Mouse (Mus musculus): ENCODE measurements at regions not wholly inside any gene's neighbourhood (a gene's known extent, or its start where the extent isn't known, plus 50 kb on each side); places are given as distances from the start of the nearest gene placed in this dataset.

DNA sequence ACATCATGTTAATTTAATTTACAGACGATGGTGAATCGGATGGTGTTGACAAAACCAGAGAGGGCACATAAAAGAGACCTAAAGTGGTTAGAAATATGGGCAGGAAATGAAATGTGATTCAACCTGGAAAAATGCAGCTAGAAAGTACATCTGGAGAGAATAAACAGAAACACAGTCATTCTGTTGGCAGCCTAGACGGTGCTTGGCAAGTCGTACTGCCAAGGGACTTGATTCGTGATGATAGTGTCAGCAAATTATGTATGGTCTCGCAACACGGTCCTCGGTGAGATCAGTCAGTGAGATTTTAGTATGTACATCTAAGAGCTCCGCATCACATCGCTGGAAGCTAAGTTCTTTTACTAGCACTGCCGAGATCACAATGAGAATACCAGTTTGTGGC, 338.3 kb upstream of the Pmfbp1 start:
- peak; percentile 88 for DNase-seq (ENCODE audit: low spot score)

GRCm38 (mm10) chr8:109156016-109156415, 337.8 kb upstream of the Pmfbp1 start:
- DNase-seq (ENCODE audit: low spot score), result peak; percentile 30

- no peak for DNase-seq (ENCODE audit: low spot score)
These were observed 321.1 kb upstream of the Pmfbp1 start for GRCm38 (mm10) chr8:109172701-109173100.

- peak; percentile 81 for DNase-seq (ENCODE audit: low spot score)
These were observed 308.1 kb upstream of the Pmfbp1 start for GRCm38 (mm10) chr8:109185558-109186198.

DNA sequence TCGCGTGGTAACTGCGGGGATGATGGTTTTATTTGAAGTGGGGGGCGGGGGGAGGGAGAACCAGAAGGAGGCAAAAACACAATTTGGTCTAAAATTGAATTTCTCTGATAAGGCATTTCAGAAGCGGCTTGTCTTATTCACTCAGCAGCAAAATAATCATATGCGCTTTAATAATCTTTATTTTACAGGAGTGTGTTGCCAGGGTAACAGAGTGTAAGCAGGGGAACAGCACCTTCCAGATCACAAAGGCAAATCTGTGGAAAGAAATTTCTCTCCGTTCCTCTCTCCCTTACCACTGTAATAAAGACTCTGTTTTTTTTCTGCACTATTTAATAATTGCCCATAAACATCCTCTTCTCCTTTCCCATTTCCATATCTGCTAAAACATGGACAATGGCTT, 306.2 kb upstream of the Pmfbp1 start:
- peak; percentile 22 for DNase-seq (ENCODE audit: low spot score)

GRCm38 (mm10) chr8:109214247-109214646, 279.6 kb upstream of the Pmfbp1 start:
- DNase-seq (ENCODE audit: low spot score), result no peak

- DNase-seq (ENCODE audit: low spot score), result no peak
These were observed 277.5 kb upstream of the Pmfbp1 start for GRCm38 (mm10) chr8:109216318-109216717.

DNA sequence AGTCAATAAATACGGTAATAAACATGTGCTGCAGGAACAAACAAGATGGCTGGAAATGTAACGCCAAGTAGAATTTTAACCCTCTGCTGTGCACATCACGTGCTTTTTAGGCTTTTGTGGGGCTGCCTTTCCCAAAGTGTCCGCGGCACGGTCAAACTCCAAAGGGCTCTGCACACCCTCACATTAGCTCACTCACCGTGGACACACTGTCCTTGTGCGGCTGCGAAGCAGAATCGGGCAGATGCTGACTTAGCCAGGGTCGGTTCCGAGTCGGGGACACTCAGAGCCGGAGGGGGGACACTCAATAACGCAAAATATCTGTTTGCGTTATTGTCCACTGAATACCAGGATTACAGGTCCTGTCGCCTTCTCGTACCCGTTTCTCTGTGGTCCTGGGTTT, 276.5 kb upstream of the Pmfbp1 start:
- no peak for DNase-seq (ENCODE audit: low spot score)

DNA sequence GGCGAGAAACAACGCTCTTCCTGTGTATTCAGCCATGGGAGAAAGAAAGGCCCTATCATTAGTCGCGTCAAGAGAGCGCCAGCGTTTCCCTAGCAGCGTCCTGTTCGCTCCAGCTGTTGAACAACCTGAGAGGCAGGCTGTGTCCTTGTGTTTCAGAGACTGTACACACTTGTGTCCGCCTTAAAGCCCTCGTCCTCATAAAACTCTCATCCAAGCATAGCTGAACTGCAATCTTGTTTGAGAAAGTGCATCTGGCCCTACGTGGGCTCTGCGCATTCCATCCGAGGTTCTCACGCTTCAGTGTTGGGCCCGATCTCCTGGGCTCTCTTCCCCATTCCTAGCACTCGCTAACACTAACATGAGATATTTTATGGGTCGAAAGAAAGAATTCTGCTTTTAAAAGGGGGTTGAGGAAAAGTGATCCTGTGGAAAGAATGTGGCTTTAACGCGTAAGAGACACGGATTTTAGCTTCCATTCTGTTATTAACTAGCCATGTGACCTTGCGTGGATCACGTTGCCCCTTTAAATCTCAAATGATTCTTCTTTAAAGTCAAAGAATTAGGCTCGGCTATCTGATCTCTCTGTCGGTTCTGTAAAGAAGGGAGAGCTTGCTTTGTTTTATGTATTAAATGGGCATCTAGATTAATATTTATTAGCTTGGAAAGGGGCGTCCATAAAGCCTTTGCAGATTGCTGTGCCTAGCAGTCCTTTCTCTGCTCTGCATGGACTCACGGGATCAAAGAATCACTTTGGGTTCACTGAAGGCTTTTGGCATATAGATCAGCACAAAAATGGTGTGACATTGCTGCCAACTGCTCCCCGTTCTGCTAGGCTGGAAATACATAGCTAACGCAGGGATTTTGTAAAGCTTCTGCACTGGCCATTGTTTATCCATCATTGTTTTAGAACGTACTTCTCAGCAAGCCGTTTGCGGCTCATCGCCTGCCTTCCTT, 261.3 kb upstream of the Pmfbp1 start:
- no peak for DNase-seq (ENCODE audit: low spot score)

GRCm38 (mm10) chr8:109245526-109245925, 248.3 kb upstream of the Pmfbp1 start:
- no peak for DNase-seq (ENCODE audit: low spot score)

GRCm38 (mm10) chr8:109247875-109248274, 246.0 kb upstream of the Pmfbp1 start:
- DNase-seq (ENCODE audit: low spot score), result no peak

DNA sequence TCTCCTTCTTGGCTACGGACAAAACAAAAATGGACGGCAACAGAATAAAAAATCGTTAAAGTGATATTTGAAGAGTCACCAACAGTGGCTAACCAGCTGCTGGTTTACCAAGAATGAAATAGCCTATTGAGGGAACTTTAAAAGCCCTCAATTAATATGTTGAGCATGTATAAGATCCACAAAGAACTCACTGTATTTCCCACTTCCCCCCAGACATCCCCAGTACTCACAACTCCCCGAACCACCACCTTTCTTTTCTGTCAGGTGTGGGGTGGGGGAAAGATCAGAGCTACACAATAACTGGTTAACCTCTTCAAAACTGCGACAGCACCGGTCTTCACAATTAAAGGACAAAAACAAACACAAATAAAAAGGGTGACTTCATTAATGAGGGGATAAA, 245.5 kb upstream of the Pmfbp1 start:
- no peak for DNase-seq (ENCODE audit: low spot score)

DNA sequence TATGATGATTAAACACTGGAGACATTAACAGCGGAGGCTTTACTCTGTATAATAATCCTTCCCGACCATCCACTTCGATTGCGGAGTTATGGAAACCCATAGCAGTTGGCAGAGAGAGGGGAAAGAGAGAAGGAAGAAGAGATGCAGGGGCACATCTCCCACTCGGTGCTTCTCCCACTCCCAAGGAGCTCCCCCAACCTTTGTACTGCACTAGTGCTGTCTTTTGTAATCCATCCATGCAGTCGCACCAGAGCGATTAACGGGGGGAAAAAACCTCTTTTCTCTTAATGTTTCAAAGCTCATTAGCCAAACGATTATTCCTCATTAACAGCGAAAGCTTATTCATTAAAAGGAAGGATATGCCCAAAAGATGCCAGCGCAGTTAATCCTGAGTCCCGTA, 244.6 kb upstream of the Pmfbp1 start:
- no peak for DNase-seq (ENCODE audit: low spot score)

DNA sequence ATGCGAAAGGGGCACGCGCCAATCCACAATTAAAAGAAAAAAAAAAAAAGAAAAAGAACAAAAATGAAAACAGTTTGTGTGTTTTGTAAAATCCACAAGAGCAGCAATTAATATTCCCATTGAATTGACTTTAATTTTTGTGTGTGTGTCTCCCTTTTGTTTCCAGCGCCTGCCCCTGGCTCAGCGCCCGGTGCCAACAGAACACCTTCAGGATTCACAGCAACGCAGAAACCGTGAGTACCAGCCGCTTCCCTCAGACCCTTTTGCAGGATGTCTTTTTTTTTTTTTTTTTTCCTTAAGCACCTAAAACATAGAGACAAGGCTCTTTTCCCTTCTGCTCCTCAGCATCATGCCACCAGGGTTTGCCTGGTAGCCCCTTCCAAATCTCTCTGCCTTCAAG, 244.1 kb upstream of the Pmfbp1 start:
- no peak for DNase-seq (ENCODE audit: low spot score)

DNA sequence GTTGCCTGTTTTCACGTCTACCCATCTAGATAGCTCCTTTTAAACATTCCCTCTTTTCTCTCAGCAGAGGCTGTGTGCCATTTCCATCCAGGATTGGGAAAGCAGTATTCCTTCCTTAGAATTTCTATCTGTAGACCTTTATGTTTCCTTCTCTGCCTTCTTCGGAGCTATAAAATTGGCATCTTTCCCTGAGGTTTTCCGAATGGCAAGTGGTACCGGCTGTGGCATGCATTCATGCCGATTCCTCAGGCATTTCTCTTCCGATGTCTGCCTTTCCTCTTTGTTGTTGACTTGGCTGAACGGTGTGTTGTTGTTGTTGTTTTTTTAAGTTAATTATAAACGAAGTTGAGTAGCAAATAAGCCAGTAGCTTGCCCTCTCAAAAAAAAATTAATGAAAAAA, 243.3 kb upstream of the Pmfbp1 start:
- DNase-seq (ENCODE audit: low spot score), result peak; percentile 12

- DNase-seq (ENCODE audit: low spot score), result peak; percentile 73
These were observed 242.4 kb upstream of the Pmfbp1 start for GRCm38 (mm10) chr8:109251360-109251798.

- no peak for DNase-seq (ENCODE audit: low spot score)
These were observed 241.4 kb upstream of the Pmfbp1 start for GRCm38 (mm10) chr8:109252404-109252803.

DNA sequence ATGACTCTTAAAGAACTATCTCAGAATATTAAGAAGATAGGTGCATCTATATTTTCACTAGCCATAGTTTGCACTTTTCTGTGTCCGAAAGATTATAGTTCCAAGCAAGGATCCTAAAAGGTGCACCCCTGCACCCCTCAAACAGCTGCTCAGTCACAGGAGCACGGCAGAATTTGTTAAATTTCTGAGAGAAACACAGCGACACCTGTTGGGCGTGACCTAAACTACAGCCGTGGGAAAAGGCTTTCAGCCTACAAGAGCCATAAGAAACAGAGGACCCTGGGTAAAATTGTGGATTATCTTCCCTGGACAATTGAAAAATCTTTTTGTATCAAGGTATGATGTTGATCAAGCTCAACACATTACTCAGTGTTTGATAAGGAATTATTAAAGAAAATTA, 214.7 kb upstream of the Pmfbp1 start:
- peak; percentile 63 for DNase-seq (ENCODE audit: low spot score)

- peak; percentile 87 for DNase-seq (ENCODE audit: low spot score)
These were observed 213.3 kb upstream of the Pmfbp1 start for GRCm38 (mm10) chr8:109280540-109280939.

GRCm38 (mm10) chr8:109281598-109281997, 212.2 kb upstream of the Pmfbp1 start:
- no peak for DNase-seq (ENCODE audit: low spot score)

DNA sequence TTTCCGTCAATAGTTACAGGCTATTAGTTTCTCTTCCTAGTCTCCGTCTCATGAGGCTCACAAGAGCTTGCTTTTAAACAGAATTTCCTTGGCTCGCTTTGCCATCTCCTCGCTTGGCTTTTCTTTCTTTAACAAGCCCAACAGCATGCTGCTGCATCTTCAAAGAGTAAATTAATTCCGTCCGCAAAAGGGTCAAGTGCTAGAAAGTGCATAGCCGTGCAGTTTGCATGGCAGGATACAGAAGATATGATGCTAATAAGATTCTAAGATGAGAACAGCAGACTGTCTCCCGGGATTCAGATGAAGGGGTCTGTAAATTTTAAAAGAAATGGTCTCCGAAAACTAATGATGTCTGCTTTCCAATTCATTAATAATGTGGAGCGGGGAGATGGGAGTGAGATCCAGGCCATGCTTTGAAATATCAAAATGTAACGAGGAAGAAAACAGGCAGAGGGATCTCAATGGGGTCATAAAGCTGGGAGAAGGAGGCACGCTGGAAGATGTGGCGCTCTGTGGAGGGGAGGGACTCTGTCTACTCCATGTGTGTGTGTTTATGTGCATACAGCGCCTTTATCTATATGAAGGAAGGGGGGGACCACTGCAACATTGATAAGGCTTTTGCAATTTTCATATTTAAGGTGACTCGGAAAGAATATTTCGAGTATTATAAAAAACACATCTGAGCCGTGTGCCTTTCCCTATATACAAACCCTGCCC, 183.0 kb upstream of the Pmfbp1 start:
- peak; percentile 23 for DNase-seq (ENCODE audit: low spot score)

- peak; percentile 38 for DNase-seq (ENCODE audit: low spot score)
These were observed 182.2 kb upstream of the Pmfbp1 start for GRCm38 (mm10) chr8:109311484-109312210.
